Mouse (Mus musculus) cortical plate, adult 2 months (tissue): Measurements from ENCODE around the gene Gm12886. TPM values are rescaled to one million over a fixed set of nuclear protein-coding genes. Genes with fewer than 3 reads are reported as not detected.

Experiments used
- H3K27ac ChIP-seq: fragments of 200-500 bp; 2 replicates; pipeline ENCODE4 v1.5.1; 2012; ENCODE audit warnings: low read length, control low read depth, inconsistent platforms; ENCODE audit not compliant: insufficient read depth
- H3K4me1 ChIP-seq: fragments of 200-500 bp; 2 replicates; pipeline ENCODE4 v1.6.1; 2011; ENCODE audit warnings: low read length; ENCODE audit not compliant: control insufficient read depth, insufficient read depth
- H3K4me3 ChIP-seq: fragments of 200-500 bp; 2 replicates; pipeline ENCODE4 v1.5.1; 2011; ENCODE audit warnings: mild to moderate bottlenecking, low read length, control low read depth; ENCODE audit not compliant: insufficient read depth
- CTCF ChIP-seq: fragments of 200-500 bp; IDR thresholded peaks from 2 replicates; pipeline ENCODE4 v1.5.1; 2011; ENCODE audit warnings: mild to moderate bottlenecking, control low read depth, low read length; ENCODE audit not compliant: insufficient read depth; ENCODE audit errors: extremely low read depth
- POLR2A ChIP-seq: fragments of 200-500 bp; IDR thresholded peaks from 2 replicates; pipeline ENCODE4 v1.6.1; 2011; ENCODE audit warnings: mild to moderate bottlenecking, low read length, control low read depth; ENCODE audit not compliant: insufficient read depth; ENCODE audit errors: extremely low read depth
- polyA plus RNA-seq: library from polyadenylated mRNA; depleted of rRNA; stranded (reverse); fragments of >200 nt; gene quantifications from 2 replicates; pipeline ENCODE4 v1.2.3, GENCODE M21; 2012; rRNA removed

Gene Gm12886
- polyA plus RNA-seq, result not detected in 2 replicates

- TF ChIP-seq CTCF (no peak), POLR2A (no peak)
- Histone ChIP-seq H3K4me1 (no peaks in the 10 kb centered on the region), H3K4me3 (no peak within 1 kb of the TSS), H3K27ac (no peak within 1 kb of the TSS)
These were observed at the start of gene Gm12886 for GRCm38 (mm10) chr4:121422999-121423398. TSS of gene Gm12886 (minus strand) at chr4:121423099.

Other genes starting within 250 kb of the Gm12886 start
- gene Rlf, start 208.0 kb downstream of the Gm12886 start, polyA plus RNA-seq, result 14.1 and 15.4 TPM in 2 replicates
- not detected in 2 replicates for gene Gm12888, start 98.2 kb downstream of the Gm12886 start, polyA plus RNA-seq
- not detected in 2 replicates for gene Gm12887, start 199.0 kb upstream of the Gm12886 start, polyA plus RNA-seq